Mouse (Mus musculus) heart, adult 2 months (tissue): Measurements from ENCODE around the gene Akt3.

Experiments used
- CTCF ChIP-seq: fragments of 200-600 bp; IDR thresholded peaks from 2 replicates; pipeline ENCODE4 v1.8.1; 2022; ENCODE audit warnings: antibody characterized with exemption, mild to moderate bottlenecking, moderate library complexity
- POLR2A ChIP-seq: fragments of 200-500 bp; IDR thresholded peaks from 2 replicates; pipeline ENCODE4 v1.6.1; 2011; ENCODE audit warnings: mild to moderate bottlenecking, low read depth, low read length, control low read depth; ENCODE audit not compliant: insufficient read depth

GRCm38 (mm10) chr1:177012774-177013173 lies 245.2 kb downstream of the Akt3 start:
- TF ChIP-seq CTCF, result no peak
- TF ChIP-seq POLR2A, result no peak
